Mouse (Mus musculus) urinary bladder, adult 18-20 months (tissue): ENCODE measurements around the gene Cacna1i.
A peak's percentile ranks its signal among the peaks of the same experiment; 100 is the strongest.

Source experiments
- DNase-seq, 2 experiments: peaks; one replicate each; pipeline ENCODE4 v3.0.0; 2022; ENCODE audit warnings: low spot score in 2 of 2, mixed read lengths in 2 of 2

Gene Cacna1i

GRCm38 (mm10) chr15:80286851-80287415 is at the start of gene Cacna1i:
Cacna1i (plus strand) TSS chr15:80287238.
- DNase-seq: no peak

GRCm38 (mm10) chr15:80248135-80248534 is 38.9 kb upstream of the Cacna1i start:
- DNase-seq: no peak

GRCm38 (mm10) chr15:80248596-80248995 is 38.4 kb upstream of the Cacna1i start:
- no peak for DNase-seq

GRCm38 (mm10) chr15:80249672-80250071 is 37.4 kb upstream of the Cacna1i start:
- DNase-seq: no peak

GRCm38 (mm10) chr15:80250586-80250985 is 36.5 kb upstream of the Cacna1i start:
- no peak for DNase-seq

- DNase-seq: no peak
Observed at GRCm38 (mm10) chr15:80253530-80253929, 33.5 kb upstream of the Cacna1i start.

- DNase-seq: no peak
Observed at GRCm38 (mm10) chr15:80254207-80254606, 32.8 kb upstream of the Cacna1i start.

- DNase-seq: peak; percentile 91 to 97
Observed at GRCm38 (mm10) chr15:80254847-80255645, 32.0 kb upstream of the Cacna1i start, which contains the start of gene Atf4. Atf4 (plus strand) TSS chr15:80255184.

- DNase-seq: peak in 1 of 2 experiments; percentile 73
Observed at GRCm38 (mm10) chr15:80255646-80256121, 31.4 kb upstream of the Cacna1i start.

- no peak for DNase-seq
Observed at GRCm38 (mm10) chr15:80256242-80256641, 30.8 kb upstream of the Cacna1i start.

- no peak for DNase-seq
Observed at GRCm38 (mm10) chr15:80256656-80257601, 30.1 kb upstream of the Cacna1i start.

GRCm38 (mm10) chr15:80257602-80258239 is 29.3 kb upstream of the Cacna1i start:
- no peak for DNase-seq

GRCm38 (mm10) chr15:80258240-80259170 is 28.5 kb upstream of the Cacna1i start:
- no peak for DNase-seq

GRCm38 (mm10) chr15:80259406-80260045 is 27.5 kb upstream of the Cacna1i start:
- DNase-seq: no peak

- DNase-seq: peak; percentile 50 to 80
Observed at GRCm38 (mm10) chr15:80260677-80261076, 26.4 kb upstream of the Cacna1i start.

GRCm38 (mm10) chr15:80261100-80261499 is 25.9 kb upstream of the Cacna1i start:
- DNase-seq: no peak

GRCm38 (mm10) chr15:80263610-80264575 is 23.1 kb upstream of the Cacna1i start, which contains the start of gene Rps19bp1:
Rps19bp1 (minus strand) TSS chr15:80264315.
- peak; percentile 76 to 79 for DNase-seq

- peak in 1 of 2 experiments; percentile 50 for DNase-seq
Observed at GRCm38 (mm10) chr15:80266281-80266680, 20.8 kb upstream of the Cacna1i start.
